Mouse (Mus musculus) cerebral cortex, adult 2 months (tissue): ENCODE results near the gene Med24.

Source experiments
- WGBS: fragments of 180-500 bp; shearing (Covaris S2); methylation state at CpG from one replicate; pipeline ENCODE4 v1.1.7; 2018; 5-methylcytosine and 5-hydroxymethylcytosine counted together

Gene Med24

DNA sequence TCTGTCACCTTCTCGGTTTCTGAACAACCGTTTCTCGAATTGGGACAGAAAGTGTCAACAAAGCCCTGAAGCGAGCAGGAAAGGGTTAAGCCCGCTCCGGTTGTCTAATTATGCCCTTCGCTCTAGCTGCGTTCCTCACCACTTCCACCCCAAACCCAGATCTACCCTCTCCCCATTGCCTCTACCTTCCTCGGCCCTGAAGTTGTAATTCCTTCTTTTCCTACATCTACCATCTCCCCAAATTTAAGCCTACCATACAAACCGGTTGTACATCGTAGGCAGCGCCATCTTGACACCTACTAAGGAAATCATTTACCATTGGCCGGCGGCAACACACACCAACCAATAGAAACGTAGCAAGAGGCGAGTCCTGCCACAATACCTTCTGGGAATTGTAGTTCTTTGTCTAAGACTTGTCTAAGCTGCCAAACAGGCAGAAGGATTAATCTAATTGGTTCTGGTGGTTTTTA is at the start of gene Med24:
TSS of gene Med24 (minus strand) at position 317 of the 470 bp plus-strand sequence.
- under 1% methylated on average over 16 of the region's 16 CpGs for WGBS

DNA sequence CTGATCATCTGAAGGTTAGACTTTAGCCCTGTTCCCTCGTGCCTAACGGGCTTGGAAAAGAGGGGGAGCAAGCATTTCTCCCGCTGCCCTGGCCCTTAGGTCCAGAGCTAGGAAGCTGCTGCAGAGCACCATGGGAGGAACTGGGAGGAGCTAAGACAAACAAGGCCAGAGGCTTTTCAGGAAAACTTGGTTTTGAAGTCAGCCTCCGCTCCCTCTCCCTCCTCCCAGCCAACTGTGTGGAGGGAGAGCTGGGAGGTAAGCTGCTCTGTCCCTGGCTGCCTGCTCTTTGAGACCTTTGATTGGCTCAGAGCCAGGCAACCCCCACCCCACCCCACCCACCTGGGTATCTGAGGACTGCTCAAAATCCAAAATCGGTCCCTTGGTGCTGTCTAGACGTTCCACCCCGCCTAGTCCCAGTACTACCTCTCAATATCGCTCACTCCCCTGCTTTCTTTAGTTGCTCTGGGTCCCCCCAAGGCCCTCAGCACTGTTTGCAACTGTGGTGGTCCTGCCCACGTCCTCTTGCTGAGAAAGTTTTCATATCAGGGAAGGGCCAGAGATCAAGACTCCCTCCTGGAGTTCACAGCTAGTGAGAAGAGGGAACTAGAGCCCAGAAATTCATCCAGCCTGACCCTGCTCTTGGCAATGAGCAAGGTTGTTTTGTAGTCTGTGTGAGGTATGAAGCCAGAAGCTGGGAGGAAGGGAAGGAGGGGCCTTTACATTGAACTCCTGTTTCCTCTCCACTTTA is 47.8 kb upstream of the Med24 start:
- WGBS, result 34% methylated on average over 9 of the region's 9 CpGs

DNA sequence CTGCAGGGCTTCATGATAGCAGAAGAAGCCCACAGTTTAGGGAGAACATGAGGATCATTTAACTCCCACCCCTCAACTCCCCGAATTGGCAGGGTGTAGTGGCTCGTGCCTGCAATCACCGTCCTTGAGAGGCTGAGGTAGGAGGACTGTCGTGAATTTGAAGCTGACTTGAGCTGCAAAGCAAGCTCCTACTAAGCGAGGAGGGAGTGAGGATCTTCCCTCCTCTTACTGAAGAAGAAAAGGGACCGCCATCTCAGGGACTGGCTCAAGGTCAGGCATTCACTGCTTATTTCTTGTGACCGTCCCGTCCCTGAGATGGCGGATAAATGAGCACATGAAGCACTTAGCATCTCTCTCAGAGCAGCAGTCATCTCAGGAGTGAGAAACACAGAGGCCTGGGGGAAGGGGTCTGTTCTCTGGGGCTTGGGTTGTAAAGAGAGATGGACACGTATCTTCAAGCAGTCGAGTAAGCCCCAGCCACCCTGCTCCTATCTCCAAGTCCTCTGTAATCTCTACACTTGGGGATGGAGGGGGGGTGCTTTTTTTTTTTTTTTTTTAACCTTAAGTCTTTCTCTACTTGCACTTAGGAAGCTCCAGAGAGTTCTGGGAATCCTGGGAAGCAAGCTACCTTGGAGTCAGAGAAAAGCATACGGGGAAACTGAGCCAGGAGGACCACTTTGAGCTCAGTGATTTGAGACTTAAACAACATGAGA is 47.0 kb upstream of the Med24 start:
- 41% methylated on average over 12 of the region's 12 CpGs for WGBS

DNA sequence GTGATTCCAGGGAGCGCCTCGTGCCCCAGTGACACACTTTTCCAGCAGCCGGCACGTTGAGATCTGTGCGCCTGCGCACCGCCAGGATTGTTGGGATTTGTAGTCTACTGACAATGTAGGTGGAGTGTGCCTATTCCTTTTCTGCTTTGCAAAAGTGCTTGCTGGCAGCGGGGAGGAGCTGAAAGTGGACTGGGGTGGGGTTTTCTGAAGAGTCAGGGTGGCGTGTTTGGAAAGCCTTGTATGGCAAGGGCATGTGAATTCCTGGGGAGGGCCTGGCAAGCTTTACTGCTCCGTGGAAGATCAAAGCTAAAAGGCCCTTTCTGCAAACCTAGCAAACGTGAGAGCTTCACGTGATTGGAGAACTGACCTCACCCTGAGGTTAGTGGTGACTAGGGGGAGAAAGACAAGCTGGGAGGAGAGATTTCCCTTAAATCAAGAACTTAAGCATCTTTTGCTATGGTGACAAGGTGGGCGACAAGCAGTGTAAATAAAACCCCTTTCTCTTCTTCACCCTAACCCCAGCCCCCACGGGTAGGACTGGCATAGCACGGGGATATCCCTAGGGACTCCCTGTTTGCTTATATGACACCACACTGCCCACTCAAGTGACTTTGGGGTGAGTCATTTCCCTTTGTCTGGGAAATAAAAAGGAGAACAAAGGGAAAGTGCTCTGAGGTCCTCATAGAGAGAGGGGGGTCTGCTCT is 46.3 kb upstream of the Med24 start:
- 3% methylated on average over 15 of the region's 15 CpGs for WGBS

DNA sequence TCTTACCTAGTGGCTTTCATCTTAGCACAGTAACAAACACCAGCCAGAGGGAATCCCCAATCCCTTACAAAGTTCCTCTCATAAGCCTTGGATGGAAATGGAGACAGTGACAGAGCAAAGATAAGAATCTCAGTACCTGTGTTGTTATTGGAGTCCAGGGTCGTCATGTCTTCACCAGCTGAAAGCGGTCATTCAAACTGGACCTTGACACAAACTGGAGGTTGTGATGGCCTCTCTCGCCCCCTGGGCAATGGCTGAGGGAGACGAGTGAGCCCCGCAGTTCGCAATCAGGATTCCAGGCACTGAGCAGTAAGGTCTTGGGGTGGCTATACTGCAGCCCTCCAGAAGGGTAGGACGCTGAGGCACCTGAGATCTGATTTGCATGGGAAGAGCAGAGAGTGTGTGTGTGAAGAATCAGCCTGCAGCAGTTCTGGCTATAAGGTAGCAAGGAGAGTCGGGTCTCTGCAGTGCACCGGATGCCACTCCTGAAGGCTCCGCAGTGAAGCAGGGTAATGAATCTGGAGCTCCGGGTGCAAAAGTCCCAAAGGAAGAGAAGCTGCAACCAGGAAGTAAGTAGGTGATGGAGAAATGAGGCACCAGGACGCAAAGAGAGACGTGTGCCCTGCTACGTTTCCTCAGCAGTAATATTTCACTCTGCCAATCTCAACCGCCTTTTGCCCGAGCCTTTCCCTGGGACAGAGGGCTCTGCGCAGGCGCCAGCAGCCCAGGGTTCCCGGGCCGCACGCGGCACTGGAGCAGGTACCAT is 45.5 kb upstream of the Med24 start, which contains the start of gene Nr1d1:
TSS of gene Nr1d1 (minus strand) at position 752 of the 766 bp plus-strand sequence.
- under 1% methylated on average over 22 of the region's 22 CpGs for WGBS

DNA sequence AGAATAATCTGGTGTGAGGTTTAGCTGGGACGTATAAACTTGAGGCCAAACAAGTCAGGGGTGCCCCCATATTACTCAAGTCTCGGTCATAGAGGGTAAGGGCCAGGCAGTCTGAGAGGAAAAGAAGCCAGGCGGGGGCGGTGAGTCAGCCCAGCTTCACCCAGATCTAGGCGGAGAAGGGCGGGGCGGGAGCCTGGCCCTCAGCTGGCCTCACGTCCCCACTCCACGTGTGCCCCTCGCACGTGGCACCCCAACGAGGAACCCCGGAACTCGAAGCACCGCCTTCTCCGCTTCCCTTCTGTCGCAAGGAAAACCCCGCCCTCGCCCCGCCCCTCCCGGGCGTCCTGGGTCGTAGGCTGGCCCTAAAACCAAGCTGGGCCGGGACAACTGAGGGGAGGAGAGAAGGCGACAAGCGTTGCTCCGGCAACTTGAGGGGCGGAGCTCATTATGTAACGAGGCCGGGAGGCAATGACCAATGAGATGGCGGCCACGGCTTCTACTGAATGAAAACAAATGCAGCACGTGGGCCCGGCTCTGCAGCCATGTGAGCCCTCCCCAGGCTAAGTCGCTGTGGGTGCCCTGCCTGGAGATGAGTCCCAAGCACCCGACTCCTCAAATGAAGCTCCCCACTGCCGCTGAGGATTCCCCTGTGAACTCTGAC is 44.5 kb upstream of the Med24 start:
- WGBS, result under 1% methylated on average over 37 of the region's 37 CpGs

DNA sequence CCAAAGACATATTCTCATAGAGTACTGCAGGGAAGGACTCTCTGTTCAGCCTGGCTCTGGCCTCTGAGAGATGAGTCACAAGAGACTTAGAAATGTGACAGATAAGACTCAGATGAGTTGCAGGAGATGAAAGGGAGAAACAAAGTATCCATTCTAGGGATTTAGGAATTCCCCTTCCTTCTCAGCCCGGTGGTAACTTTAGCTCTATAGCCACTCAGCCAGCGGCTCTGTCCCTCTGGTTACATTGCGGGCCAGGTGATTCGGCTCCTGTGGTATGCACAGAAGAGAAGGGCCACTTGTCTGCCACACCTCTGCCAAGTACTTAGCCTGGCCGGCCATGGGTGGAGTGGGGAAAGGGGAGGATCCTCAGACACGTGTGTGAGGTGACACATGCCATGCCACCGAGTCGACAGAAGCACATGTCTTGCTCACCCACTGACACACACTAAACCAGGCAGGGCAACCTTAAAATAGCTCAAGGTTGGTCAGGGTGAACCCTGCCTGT is 43.5 kb upstream of the Med24 start:
- 9% methylated on average over 8 of the region's 8 CpGs for WGBS

DNA sequence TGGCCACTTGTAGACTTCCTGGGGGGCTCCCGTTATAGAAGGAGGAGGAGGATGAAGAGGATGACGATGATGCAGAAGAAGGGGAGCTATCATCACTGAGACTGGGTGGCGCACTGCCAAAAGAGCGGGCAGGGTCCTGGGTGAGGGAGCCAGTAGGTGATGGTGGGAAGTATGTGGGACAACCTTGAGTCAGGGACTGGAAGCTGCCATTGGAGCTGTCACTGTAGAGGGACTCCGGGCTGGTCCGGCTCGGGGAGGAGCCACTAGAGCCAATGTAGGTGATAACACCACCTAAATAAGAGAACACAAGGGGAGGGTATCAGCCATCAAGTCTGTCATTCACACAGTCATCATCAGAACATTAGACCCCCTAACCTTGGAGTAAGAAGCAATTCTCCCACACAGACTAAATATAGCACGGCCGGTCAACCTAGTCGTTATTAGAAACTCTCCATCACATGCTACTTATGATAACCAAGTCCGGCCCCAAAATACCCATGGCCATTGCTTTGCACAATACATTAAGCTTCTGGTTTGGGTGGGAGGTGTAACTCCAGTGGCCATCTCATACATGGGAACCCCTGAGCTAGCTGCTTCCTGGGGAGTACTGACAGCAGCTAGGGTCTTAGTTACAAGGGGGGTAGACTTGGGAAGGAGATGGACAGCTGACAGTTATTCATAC is 42.8 kb upstream of the Med24 start:
- 36% methylated on average over 11 of the region's 11 CpGs for WGBS

DNA sequence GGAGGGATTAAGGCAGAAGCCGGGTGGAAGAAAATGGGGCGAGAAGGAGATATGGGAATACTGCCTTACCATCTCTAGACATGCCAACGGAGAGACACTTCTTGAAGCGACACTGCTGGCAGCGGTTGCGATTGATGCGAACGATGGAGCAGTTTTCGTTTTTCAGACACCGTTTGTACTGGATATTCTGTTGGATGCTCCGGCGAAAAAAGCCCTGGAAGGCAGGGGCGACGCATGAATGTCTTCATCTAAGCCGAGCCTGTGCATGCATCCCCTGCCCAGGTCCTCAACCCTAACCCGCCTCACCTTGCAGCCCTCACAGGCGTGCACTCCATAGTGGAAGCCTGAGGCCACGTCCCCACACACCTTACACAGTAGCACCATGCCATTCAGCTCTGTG is 41.9 kb upstream of the Med24 start:
- 35% methylated on average over 18 of the region's 18 CpGs for WGBS

DNA sequence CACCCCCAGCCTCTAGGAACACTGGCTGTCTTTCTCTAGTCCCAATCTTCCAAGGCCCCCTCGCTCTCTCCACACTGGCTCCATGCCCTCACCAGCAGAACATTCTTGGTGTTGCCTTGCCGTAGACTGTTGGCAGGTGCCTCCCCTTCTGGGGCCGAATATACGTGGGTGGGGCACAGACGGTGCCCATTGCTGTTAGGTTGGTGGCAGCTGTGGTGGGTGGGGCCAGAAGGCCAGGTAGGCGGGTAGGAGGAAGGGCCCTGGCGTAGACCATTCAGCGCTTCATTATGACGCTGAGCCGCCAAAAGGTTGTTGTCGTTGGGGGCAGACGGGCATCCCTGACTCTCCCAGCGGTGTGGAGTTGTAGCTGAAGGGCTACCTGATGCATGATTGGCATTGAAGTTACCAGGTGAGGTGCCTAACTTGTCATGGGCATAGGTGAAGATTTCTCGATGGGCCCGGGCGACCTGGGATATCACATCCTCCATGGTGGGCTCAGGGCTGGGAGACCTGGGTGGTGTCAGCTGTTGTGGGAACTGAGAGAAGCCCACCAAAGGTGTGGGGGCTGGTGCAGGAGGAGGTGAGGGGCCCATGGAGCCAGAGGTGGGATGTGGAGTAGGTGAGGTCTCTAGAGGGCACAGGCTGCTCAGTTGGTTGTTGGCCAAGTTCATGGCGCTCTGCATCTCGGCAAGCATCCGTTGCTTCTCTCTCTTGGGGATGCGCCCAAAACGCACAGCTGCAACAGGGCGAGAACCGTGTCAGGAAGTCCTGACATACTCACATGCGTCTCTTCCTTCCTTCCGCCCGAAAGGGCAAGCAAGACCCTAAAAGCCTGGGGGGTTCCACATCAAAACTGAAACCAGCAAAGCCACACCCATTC is 41.1 kb upstream of the Med24 start:
- 44% methylated on average over 26 of the region's 26 CpGs for WGBS

DNA sequence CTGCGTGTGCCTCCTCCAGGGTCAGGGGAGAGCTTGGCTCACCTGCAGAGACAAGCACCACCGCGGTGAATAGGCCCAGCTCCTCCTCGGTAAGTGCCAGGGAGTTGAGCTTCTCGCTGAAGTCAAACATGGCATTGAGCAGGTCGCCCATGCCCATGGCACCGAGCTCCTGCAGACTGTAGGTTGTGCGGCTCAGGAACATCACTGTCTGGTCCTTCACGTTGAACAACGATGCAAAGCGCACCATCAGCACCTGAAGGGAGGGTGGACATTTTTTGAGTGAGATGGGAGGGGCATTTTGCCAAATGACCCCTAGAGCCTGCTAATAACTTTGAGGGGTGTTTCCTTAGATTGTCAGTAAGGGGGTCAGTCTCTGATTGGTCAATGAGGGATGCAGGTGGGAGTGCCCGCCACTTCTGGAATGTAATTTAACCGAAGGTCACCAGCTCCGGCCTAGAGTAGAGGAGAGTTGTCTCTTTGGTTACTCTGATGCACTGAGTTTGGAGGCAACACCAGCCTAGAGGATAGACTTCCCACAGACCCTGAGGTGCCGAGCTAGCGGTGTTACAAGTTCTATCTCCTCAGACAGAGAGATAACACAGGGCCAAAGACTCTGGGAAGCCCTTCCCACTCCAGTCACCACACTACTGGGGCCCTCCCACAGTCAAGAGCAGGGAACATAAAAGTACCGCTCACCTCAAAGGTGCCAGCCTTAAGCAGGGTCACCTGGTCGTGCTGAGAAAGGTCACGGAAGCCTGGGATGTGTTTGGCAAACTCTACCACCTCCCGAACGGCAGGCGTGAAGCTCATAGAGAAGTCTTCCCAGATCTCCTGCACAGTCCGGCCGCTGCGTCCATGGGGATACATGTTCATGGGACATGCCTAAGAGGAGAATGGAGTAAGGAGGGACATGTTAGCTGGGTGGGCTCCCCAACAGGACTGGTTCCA is 40.0 kb upstream of the Med24 start:
- 56% methylated on average over 25 of the region's 25 CpGs for WGBS

DNA sequence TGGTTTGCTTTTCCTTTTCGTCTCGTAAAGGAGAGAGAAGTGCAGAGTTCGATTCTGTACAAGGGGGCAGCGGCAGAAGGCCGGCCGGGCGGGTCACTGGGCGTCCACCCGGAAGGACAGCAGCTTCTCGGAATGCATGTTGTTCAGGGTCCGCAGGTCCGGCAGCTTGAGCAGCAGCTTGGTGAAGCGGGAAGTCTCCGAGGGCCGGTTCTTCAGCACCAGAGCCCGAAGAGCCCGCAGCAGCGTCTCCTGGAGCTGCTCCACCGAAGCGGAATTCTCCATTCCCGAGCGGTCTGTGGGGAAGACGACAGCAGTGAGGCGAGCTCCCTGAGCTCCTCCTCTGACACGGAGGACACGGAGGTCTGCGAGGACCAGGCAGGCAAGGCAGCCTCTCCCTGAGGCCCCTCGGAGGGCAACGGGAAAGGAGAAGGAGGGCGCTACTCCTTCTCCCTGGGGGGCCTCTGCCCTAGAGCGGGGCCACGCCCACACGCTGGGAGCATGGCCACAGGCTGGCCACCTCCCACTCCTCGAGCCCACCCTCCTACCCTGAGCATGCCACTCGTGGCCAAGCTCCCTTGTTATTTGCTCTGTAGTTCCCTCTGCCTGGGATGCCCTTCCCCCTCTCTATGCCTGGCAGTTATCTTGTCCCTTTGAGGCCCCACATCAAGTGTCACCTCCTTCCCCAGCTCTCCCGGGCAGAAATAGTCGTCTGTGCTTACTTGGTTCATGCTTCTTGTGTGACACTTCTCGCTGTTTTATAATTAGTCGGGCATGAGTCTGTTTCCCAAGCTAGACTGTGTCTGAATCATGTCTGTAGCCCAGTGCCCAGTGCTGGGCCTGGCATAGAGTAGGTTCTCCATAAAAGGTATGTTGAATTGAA is 39.1 kb upstream of the Med24 start:
- WGBS, result 22% methylated on average over 38 of the region's 39 CpGs

DNA sequence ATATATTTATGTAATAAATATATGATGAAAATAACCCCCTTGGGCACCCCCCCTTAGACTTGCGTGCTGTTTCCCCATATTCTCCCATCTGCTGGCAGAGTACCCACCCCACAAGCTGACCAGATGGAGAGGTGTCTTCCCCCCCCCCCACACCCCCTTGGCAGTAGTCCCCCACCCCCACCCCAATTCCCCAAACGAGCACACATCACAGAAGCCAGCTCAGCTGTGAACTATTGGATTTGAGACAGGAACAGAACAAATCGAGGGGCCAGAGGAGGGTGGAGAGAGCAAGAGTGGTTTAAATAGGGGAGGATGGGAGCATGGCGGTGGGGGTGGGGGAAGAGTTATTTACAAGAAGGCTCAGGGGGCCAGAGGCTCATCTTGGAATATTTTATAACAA is 38.5 kb upstream of the Med24 start:
- 16% methylated on average over 4 of the region's 4 CpGs for WGBS

DNA sequence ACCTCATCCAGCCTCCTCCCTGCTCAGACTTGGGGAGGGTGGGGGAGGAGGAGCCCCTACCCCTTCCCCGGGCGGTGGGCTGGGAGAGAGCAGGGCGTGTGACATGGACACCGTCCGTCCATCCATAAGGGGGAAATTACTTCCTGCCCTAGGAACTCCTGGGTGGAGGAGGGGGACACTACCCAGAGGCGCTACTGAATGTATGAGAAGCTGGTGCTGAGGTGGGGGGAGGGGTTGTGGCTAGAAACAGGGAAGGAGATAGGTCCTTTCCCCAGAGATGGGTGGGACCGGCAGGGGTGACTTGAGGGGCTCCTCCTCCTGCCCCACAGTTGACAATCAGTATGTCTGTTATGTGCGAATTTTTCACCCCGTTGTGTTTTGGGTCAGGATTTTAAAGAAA is 38.0 kb upstream of the Med24 start:
- WGBS, result 19% methylated on average over 9 of the region's 9 CpGs

DNA sequence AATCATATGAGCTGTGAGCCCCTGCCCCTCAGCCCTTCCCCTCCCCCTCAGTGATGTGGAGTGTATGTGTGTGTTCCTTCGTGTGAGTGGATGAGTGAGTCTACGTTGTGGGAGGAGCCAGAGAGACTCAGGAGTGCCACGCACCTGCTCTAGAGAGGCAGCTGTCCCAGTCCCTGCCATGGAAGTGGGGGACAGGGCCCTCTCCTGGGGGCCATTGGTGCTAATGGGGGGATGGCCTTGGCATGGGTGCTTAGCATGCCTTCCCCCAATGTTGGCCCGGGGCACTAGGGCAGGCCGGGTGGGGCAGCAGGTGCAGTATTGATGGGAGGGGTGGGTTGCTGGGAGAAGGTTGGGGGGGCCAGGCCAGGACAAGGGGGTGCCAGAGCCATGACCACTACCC is 37.6 kb upstream of the Med24 start:
- 32% methylated on average over 5 of the region's 5 CpGs for WGBS

DNA sequence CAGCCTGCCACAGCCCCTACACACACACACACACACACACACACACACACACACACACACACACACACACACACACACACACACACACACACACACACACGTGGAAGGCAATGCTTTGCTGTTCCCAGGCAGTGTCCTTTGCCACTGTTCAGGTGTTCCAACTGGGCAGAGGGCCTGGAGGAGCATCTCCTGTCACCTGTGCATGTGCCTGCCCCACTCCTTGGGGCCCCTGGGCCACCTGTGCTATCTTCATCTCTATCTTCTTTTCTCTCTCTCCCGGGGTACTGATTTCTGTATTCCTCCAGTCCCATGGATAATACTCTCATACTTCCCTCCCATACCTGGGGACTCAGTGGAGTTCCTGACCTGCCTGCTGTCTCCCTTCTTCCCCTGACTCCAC is 37.1 kb upstream of the Med24 start:
- WGBS, result 14% methylated on average over 2 of the region's 2 CpGs
